Mouse (Mus musculus): ENCODE results near the gene 2010003K11Rik. TPM values are rescaled to one million over a fixed set of nuclear protein-coding genes. Genes with fewer than 3 reads are reported as not detected.

The 2010003K11Rik gene
- polyA plus RNA-seq, 1 experiment from 2014 or later = 2.5 TPM

DNA sequence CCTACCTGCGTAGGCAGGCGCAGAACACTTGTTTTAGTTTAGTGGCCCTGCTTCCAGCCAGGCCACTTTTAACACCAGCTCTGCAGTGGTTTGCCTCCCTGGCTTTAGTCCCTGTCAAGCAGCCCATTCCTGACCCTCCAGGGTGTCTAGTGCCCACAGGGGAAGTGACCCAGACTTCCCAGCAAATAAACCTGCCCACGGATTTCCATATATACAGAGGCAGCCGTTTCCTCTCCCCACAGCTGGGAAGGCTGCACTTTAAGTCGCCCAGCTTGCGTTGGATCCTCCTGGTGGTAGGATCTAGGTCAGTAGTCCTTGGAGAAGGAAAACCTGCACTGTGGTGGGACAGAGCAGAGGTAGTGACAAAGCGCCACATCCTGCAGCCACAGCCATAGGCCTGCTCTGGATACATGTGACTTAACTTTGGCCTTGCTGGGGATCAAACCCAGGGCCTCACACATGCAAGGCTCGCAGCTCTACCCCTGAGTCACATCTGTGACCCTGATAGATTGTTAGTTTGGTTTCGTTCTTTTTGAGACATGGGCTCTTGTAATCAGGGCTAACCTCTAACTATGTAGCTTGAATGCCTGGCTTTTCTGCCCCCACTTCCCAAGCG, 7.2 kb downstream of the 2010003K11Rik start:
- Histone ChIP-seq H3K4me2 (ENCODE audit: low read depth, low read length) (no peak overlapping the region), H3K9ac (ENCODE audit: low read length) (no peak overlapping the region), H3K4me3 (replicated peaks; ENCODE audit: low read length) (no peak overlapping the region), H3K4me1 (ENCODE audit: control insufficient read depth, insufficient read depth, low read length) (no peaks in the 10 kb centered on the region), H3K27me3 (ENCODE audit: control insufficient read depth, insufficient read depth, low read length) (no peaks in the 10 kb centered on the region; the same call in 1 of the 2 replicates), H3K9me3 (replicated peaks; ENCODE audit: control insufficient read depth, low read length) (no peaks in the 10 kb centered on the region), H3K27ac (ENCODE audit: low read length) (no peak overlapping the region), H3K36me3 (ENCODE audit: control insufficient read depth, insufficient read depth, low read length) (no peaks in the 10 kb centered on the region)
- WGBS = 63% methylated on average over 10 of the region's 10 CpGs
- no peak for ATAC-seq (ENCODE audit: insufficient read depth, low FRiP score)

DNA sequence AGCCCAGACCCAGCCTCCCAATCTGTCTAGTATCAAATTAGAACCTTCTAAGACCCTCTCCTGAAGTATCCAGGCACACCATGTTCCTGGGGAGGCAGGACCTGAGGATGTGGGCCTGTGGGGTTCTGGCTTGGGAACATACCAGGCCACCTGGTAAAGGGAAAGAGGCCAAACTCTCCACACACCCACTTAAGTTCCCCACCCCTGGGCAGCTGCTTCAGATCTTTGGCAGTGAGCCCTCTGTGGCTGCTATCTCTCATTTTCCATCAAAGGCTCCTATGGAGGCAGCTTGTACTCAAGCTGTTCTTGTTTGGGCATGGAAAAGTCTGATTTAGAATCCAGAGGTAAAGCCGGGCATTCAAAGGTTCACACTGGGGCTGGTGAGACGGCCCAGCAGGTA, 10.5 kb downstream of the 2010003K11Rik start:
- Histone ChIP-seq H3K4me1 (ENCODE audit: control insufficient read depth, insufficient read depth, low read length) (0 out of 2 replicates have a peak, but pooled peaks cover 3% of the 10 kb centered on the region), H3K36me3 (ENCODE audit: control insufficient read depth, insufficient read depth, low read length) (no peaks in the 10 kb centered on the region), H3K27ac (ENCODE audit: low read length) (no peak overlapping the region), H3K9ac (ENCODE audit: low read length) (no peak overlapping the region), H3K27me3 (ENCODE audit: control insufficient read depth, insufficient read depth, low read length) (no peaks in the 10 kb centered on the region), H3K4me2 (ENCODE audit: low read depth, low read length) (no peak overlapping the region), H3K9me3 (replicated peaks; ENCODE audit: control insufficient read depth, low read length) (no peaks in the 10 kb centered on the region), H3K4me3 (replicated peaks; ENCODE audit: low read length) (no peak overlapping the region)
- ATAC-seq (ENCODE audit: insufficient read depth, low FRiP score) = no peak
- 69% methylated on average over 2 of the region's 2 CpGs for WGBS

DNA sequence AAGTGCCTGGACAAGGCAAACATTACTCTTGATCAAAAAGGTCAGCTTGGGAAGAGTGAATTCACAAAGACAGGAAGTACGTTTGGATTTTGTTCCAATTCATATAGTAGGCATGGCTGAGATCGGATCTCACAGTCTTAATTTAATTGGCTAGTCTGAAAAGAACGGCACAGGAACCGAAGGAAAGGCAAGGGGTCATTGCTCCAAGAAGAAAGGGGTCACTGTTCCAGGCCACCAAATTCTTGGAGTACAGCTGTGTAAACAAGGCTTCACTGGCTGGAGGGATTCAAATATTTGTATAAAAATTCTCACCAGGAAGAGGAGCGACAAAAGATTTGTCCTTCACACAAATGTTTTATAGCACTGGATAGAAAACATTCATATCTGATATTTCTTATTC, 13.4 kb downstream of the 2010003K11Rik start:
- Histone ChIP-seq H3K27ac (ENCODE audit: low read length) (no peak overlapping the region), H3K4me1 (ENCODE audit: control insufficient read depth, insufficient read depth, low read length) (0 out of 2 replicates have a peak, but pooled peaks cover 3% of the 10 kb centered on the region), H3K36me3 (ENCODE audit: control insufficient read depth, insufficient read depth, low read length) (no peaks in the 10 kb centered on the region), H3K4me2 (ENCODE audit: low read depth, low read length) (no peak overlapping the region), H3K4me3 (replicated peaks; ENCODE audit: low read length) (no peak overlapping the region), H3K9ac (ENCODE audit: low read length) (no peak overlapping the region), H3K9me3 (replicated peaks; ENCODE audit: control insufficient read depth, low read length) (no peaks in the 10 kb centered on the region), H3K27me3 (ENCODE audit: control insufficient read depth, insufficient read depth, low read length) (no peaks in the 10 kb centered on the region)
- WGBS = 18% methylated on average over 5 of the region's 5 CpGs
- no peak for ATAC-seq (ENCODE audit: insufficient read depth, low FRiP score)

DNA sequence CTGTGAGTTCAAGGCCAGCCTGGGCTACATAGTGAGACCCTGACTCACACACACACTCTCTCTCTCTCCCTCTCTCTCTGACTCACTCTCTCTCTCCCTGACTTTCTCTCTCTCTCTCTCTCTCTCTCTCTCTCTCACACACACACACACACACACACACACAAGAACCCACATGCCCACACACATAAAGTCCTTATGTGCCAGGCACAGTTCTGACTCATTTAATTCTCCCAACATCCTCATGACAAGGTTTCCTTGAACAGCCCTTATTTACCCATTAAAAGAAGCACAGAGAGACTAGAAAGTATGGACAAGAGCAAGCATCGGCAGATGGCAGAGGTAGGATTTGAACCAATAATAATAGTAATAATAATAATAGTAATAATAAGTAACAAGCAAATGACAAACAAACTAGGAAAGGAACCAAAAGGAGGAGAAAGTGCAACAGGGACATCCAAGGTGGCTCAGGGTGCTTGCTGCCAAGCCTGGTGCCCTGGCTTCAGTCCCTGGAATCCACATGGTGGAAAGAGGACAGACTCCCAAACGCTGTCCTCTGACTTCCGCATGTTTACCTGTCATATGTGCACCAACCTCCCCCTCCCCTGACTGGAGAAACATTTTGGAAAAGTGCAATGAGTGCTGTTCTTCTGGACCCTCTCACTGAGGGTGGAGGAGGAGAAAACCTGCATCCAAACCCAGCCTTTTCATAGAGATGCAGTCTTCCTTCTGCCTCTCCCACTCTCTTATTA, 16.1 kb downstream of the 2010003K11Rik start:
- Histone ChIP-seq H3K4me2 (ENCODE audit: low read depth, low read length) (no peak overlapping the region), H3K27ac (ENCODE audit: low read length) (no peak overlapping the region), H3K9ac (ENCODE audit: low read length) (no peak overlapping the region), H3K4me1 (ENCODE audit: control insufficient read depth, insufficient read depth, low read length) (peaks cover 4% of the 10 kb centered on the region; the same call in 1 of the 2 replicates), H3K36me3 (ENCODE audit: control insufficient read depth, insufficient read depth, low read length) (no peaks in the 10 kb centered on the region), H3K9me3 (replicated peaks; ENCODE audit: control insufficient read depth, low read length) (no peaks in the 10 kb centered on the region), H3K27me3 (ENCODE audit: control insufficient read depth, insufficient read depth, low read length) (no peaks in the 10 kb centered on the region), H3K4me3 (replicated peaks; ENCODE audit: low read length) (no peak overlapping the region)
- 76% methylated on average over 3 of the region's 3 CpGs for WGBS
- no peak for ATAC-seq (ENCODE audit: insufficient read depth, low FRiP score)

DNA sequence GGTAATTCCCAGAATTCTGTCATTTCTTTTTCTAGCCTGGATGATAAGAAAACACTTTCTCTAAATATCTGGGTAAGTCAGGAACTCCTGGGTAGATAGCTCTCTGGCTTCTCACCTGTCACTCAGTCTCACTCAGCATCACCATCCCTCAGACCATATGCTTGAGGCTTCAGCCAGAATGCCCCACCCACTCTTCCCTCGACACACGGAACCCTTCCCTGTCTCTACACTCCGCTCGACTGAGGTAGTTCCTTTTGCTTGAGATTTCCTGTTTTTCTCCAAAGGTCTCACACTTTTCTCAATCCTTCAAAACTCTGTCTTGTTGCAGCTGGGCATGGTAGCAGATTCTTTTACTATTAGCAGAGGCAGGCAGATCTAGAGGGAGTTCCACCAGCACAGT, 17.1 kb downstream of the 2010003K11Rik start:
- Histone ChIP-seq H3K36me3 (ENCODE audit: control insufficient read depth, insufficient read depth, low read length) (no peaks in the 10 kb centered on the region), H3K4me2 (ENCODE audit: low read depth, low read length) (no peak overlapping the region), H3K27me3 (ENCODE audit: control insufficient read depth, insufficient read depth, low read length) (peaks cover 5% of the 10 kb centered on the region), H3K27ac (ENCODE audit: low read length) (no peak overlapping the region), H3K4me1 (ENCODE audit: control insufficient read depth, insufficient read depth, low read length) (peaks cover 12% of the 10 kb centered on the region), H3K4me3 (replicated peaks; ENCODE audit: low read length) (no peak overlapping the region), H3K9ac (ENCODE audit: low read length) (no peak overlapping the region), H3K9me3 (replicated peaks; ENCODE audit: control insufficient read depth, low read length) (no peaks in the 10 kb centered on the region)
- WGBS = 25% methylated on average over 4 of the region's 4 CpGs
- ATAC-seq (ENCODE audit: insufficient read depth, low FRiP score) = no peak

DNA sequence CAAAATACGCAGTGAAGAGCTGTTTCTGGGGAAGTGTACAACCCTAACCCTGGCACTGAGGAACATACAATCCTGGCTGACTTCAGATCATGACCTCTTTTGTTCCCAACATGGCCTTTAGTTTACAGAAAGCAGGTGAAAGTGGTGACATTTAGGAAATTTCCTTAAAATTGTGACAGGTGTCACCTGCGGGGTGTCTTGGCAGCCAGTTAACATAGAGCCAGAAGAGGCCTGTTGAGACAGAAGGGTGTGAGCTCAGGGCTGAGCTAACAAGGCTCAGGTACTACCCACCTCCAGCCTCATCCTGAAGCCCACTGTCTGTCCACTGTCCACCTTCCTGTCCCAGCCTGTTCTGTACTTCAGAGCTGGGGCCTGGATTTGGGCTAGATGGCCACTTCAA, 18.3 kb downstream of the 2010003K11Rik start:
- no peaks in the 10 kb centered on the region for H3K36me3 ChIP-seq (ENCODE audit: control insufficient read depth, insufficient read depth, low read length)
- no peaks in the 10 kb centered on the region for H3K9me3 ChIP-seq (replicated peaks; ENCODE audit: control insufficient read depth, low read length)
- H3K4me1 ChIP-seq (ENCODE audit: control insufficient read depth, insufficient read depth, low read length) = peaks cover 10% of the 10 kb centered on the region
- H3K4me3 ChIP-seq (replicated peaks; ENCODE audit: low read length) = no peak overlapping the region
- no peak overlapping the region for H3K4me2 ChIP-seq (ENCODE audit: low read depth, low read length)
- H3K27ac ChIP-seq (ENCODE audit: low read length) = no peak overlapping the region
- no peak for ATAC-seq (ENCODE audit: insufficient read depth, low FRiP score)
- no peak overlapping the region for H3K9ac ChIP-seq (ENCODE audit: low read length)
- H3K27me3 ChIP-seq (ENCODE audit: control insufficient read depth, insufficient read depth, low read length) = peaks cover 16% of the 10 kb centered on the region
- WGBS = 90% methylated on average over 2 of the region's 2 CpGs

DNA sequence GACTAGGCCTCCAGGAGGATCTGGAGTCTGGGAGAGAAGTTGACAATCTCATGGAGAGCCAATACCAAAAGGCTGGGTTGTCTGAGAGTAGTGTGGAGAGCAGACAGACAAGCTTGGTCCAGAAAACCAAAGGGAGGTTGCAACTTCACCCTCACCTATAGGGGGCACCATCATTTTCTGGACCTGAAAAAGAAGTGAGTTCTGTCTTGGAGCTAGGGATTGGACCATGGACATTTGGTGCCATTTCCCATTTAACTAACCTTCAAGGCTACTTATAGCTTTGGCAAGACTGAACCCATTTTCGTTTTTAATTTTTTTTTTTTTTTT, 20.2 kb downstream of the 2010003K11Rik start:
- 48% methylated on average over 1 of the region's 1 CpGs for WGBS
- no peak for ATAC-seq (ENCODE audit: insufficient read depth, low FRiP score)
- Histone ChIP-seq H3K27ac (ENCODE audit: low read length) (no peak overlapping the region; the same call in 1 of the 2 replicates), H3K9me3 (replicated peaks; ENCODE audit: control insufficient read depth, low read length) (no peaks in the 10 kb centered on the region), H3K4me1 (ENCODE audit: control insufficient read depth, insufficient read depth, low read length) (peaks cover 10% of the 10 kb centered on the region), H3K4me3 (replicated peaks; ENCODE audit: low read length) (no peak overlapping the region), H3K36me3 (ENCODE audit: control insufficient read depth, insufficient read depth, low read length) (no peaks in the 10 kb centered on the region), H3K4me2 (ENCODE audit: low read depth, low read length) (no peak overlapping the region), H3K27me3 (ENCODE audit: control insufficient read depth, insufficient read depth, low read length) (peaks cover 18% of the 10 kb centered on the region), H3K9ac (ENCODE audit: low read length) (no peak overlapping the region)

DNA sequence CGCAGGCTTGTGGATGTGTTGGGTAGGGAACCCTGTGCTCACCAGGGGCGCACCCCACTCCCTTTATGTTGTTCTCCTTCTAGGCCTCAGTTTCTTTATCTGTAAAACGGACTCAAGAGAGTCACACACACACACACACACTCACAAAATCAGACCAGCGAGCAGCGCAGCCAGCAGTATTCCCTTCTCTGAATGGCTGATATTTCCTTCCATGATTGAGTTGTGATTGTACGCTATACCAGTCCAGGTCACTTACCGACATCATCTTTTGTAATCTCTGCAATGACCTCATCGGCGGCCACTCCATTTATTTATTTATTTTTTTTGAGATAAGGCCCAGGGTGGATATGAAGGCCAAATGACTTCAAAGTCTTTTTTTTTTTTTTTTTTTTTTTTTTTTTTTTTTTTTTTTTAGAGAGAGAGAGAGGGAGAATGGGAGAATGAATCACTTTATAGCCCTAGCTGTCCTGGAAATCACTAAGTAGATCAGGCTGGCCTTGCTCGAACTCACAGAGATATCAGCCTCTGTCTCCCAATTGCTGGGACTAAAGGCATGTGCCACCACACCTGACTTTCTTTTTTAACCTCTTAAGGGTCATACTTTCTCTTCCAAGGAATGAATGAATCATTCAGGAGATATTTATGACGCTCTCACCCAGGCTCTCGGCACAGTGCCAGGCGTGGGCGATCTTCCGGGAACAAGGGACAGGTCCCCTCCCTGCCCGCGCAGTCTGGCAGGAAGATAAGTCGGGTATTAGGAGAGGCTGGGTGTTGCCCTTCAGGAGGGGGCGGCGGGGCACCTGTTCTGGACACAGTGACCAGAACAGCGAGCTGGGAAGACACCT, 20.8 kb downstream of the 2010003K11Rik start, which contains the start of gene Syt12:
Syt12 (minus strand) TSS at position 103 of the 845 bp plus-strand sequence.
- ATAC-seq (ENCODE audit: insufficient read depth, low FRiP score) = peak; percentile 72; the same call in 1 of the 2 replicates
- Histone ChIP-seq H3K9me3 (replicated peaks; ENCODE audit: control insufficient read depth, low read length) (no peaks in the 10 kb centered on the region), H3K27me3 (ENCODE audit: control insufficient read depth, insufficient read depth, low read length) (peaks cover 18% of the 10 kb centered on the region), H3K36me3 (ENCODE audit: control insufficient read depth, insufficient read depth, low read length) (no peaks in the 10 kb centered on the region), H3K27ac (ENCODE audit: low read length) (no peak within 1 kb of the TSS; the same call in 1 of the 2 replicates), H3K9ac (ENCODE audit: low read length) (peak within 1 kb of the TSS; percentile 73), H3K4me2 (ENCODE audit: low read depth, low read length) (peak within 1 kb of the TSS; percentile 98), H3K4me3 (replicated peaks; ENCODE audit: low read length) (peak within 1 kb of the TSS; percentile 57), H3K4me1 (ENCODE audit: control insufficient read depth, insufficient read depth, low read length) (peaks cover 10% of the 10 kb centered on the region)
- 18% methylated on average over 21 of the region's 21 CpGs for WGBS

Data from stomach, embryonic 16.5 days (tissue).